Mouse (Mus musculus) layer of hippocampus, adult 8-10 months (tissue): Measurements from ENCODE around the gene Nacad. TPM values are rescaled to one million over a fixed set of nuclear protein-coding genes. Genes with fewer than 3 reads are reported as not detected.
"Not testable (repeated sequence)": the region's sequence is repeated elsewhere in the genome, so short reads cannot be mapped to it uniquely, and the experiment has no call there.

Experiments used
- DNase-seq, 2 experiments: peaks; one replicate each; pipeline ENCODE4 v3.0.0; 2022; ENCODE audit warnings: low spot score in 2 of 2
- total RNA-seq, 4 experiments: library from RNA; stranded (reverse); gene quantifications; 2 replicates each; pipeline ENCODE4 v1.2.4; 2022

Nacad gene
- total RNA-seq = 10 to 100 TPM; 35.7 to 52.6 (median 47.5) TPM

- peak; percentile 85 to 87 for DNase-seq
These were observed at the start of gene Nacad for GRCm38 (mm10) chr11:6605491-6606399. Nacad (minus strand) TSS chr11:6606053.

- DNase-seq = peak; percentile 70 to 87
These were observed 49.0 kb upstream of the Nacad start for GRCm38 (mm10) chr11:6654903-6655302.

- DNase-seq = not testable (repeated sequence)
These were observed 47.1 kb upstream of the Nacad start for GRCm38 (mm10) chr11:6652978-6653377.

GRCm38 (mm10) chr11:6650519-6650918 is 44.7 kb upstream of the Nacad start:
- no peak for DNase-seq

- no peak for DNase-seq
These were observed 42.2 kb upstream of the Nacad start for GRCm38 (mm10) chr11:6647831-6648724.

GRCm38 (mm10) chr11:6644566-6644965 is 38.7 kb upstream of the Nacad start:
- no peak for DNase-seq

- DNase-seq = no peak
These were observed 33.2 kb upstream of the Nacad start for GRCm38 (mm10) chr11:6639072-6639471.

GRCm38 (mm10) chr11:6638537-6638936 is 32.7 kb upstream of the Nacad start, which contains the start of gene Wap:
Wap (minus strand) TSS chr11:6638637.
- DNase-seq = no peak

- no peak for DNase-seq
These were observed 30.3 kb upstream of the Nacad start for GRCm38 (mm10) chr11:6636150-6636549.

- no peak for DNase-seq
These were observed 23.8 kb upstream of the Nacad start for GRCm38 (mm10) chr11:6629655-6630054.

- no peak for DNase-seq
These were observed 22.7 kb upstream of the Nacad start for GRCm38 (mm10) chr11:6628568-6628967.

GRCm38 (mm10) chr11:6627731-6628130 is 21.9 kb upstream of the Nacad start:
- DNase-seq = no peak

GRCm38 (mm10) chr11:6626388-6626772 is 20.5 kb upstream of the Nacad start:
- DNase-seq = no peak

- peak; percentile 86 to 92 for DNase-seq
These were observed 19.9 kb upstream of the Nacad start, which contains the start of gene Tbrg4 for GRCm38 (mm10) chr11:6625478-6626387. Tbrg4 (minus strand) TSS chr11:6626067.

- DNase-seq = no peak
These were observed 18.9 kb upstream of the Nacad start for GRCm38 (mm10) chr11:6624619-6625382.

- DNase-seq = no peak
These were observed 17.9 kb upstream of the Nacad start for GRCm38 (mm10) chr11:6623704-6624103.

GRCm38 (mm10) chr11:6615250-6616205 is 9.7 kb upstream of the Nacad start:
- no peak for DNase-seq

GRCm38 (mm10) chr11:6605021-6605481 is 802 bp downstream of the Nacad start:
- no peak for DNase-seq

- no peak for DNase-seq
These were observed 1.3 kb downstream of the Nacad start for GRCm38 (mm10) chr11:6604604-6604936.
